Mouse (Mus musculus) limb, embryonic 10.5 days (tissue): ENCODE results near the gene Lce1g. TPM values are rescaled to one million over a fixed set of nuclear protein-coding genes. Genes with fewer than 3 reads are reported as not detected.

Source experiments
- DNase-seq: peaks from one replicate; pipeline ENCODE4 v3.0.0-alpha.2; 2017; ENCODE audit warnings: low spot score
- H3K27ac ChIP-seq: fragments of 300-500 bp; sonication (generic); 2 replicates; pipeline ENCODE4 v1.5.1; 2016; ENCODE audit warnings: mild to moderate bottlenecking
- H3K27me3 ChIP-seq: fragments of 300-500 bp; sonication (generic); 2 replicates; pipeline ENCODE4 v1.6.1; 2016; ENCODE audit warnings: low read depth, mild to moderate bottlenecking; ENCODE audit not compliant: poor library complexity, severe bottlenecking
- H3K36me3 ChIP-seq: fragments of 300-500 bp; sonication (generic); 2 replicates; pipeline ENCODE4 v1.6.1; 2016; ENCODE audit warnings: mild to moderate bottlenecking, moderate library complexity
- H3K4me1 ChIP-seq: fragments of 300-500 bp; sonication (generic); 2 replicates; pipeline ENCODE4 v1.6.1; 2016
- H3K4me3 ChIP-seq: fragments of 300-500 bp; sonication (generic); 2 replicates; pipeline ENCODE4 v1.5.1; 2016; ENCODE audit warnings: mild to moderate bottlenecking, moderate library complexity
- H3K9me3 ChIP-seq: fragments of 300-500 bp; sonication (generic); replicated peaks from 2 replicates; pipeline ENCODE4 v1.6.1; 2016; ENCODE audit warnings: mild to moderate bottlenecking
- WGBS: fragments of 180-500 bp; shearing (Covaris S2); methylation state at CpG from one replicate; pipeline ENCODE4 v1.1.7; 2016; 5-methylcytosine and 5-hydroxymethylcytosine counted together
- polyA plus RNA-seq: library from polyadenylated mRNA; unstranded; fragments of >200 nt; fragmentation: Nextera tagmentation; extraction: Ambion mirVana; gene quantifications from 2 replicates; pipeline ENCODE4 v1.2.1, GENCODE M21; 2016

Gene Lce1g
- not detected in 2 replicates for polyA plus RNA-seq

DNA sequence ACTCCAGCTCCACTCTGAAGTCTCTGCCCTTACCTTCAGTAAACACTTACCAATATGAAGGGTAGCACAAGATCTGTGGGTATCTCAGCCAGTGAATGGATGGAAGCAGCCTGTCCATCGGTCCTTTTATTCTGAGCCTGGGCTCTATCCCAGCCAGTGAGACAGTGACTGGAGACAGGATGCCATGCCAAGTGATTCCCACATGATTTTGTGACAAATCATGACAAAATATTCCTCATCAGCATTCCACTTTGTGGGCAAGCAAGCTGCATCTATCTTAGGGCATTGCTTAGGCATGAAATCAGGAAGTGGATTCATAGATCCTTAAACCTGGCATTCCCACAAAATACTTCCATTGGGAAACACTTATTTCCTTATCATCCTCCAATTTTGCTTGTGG, at the start of gene Lce1g:
Lce1g (minus strand) TSS at position 101 of the 400 bp plus-strand sequence.
- Histone ChIP-seq H3K4me1 (no peaks in the 10 kb centered on the region), H3K4me3 (no peak within 1 kb of the TSS), H3K27ac (no peak within 1 kb of the TSS), H3K36me3 (no peaks in the 10 kb centered on the region), H3K9me3 (no peaks in the 10 kb centered on the region), H3K27me3 (no peaks in the 10 kb centered on the region)
- 72% methylated on average over 1 of the region's 1 CpGs for WGBS
- DNase-seq: no peak

- no peak within 1 kb of the TSS for H3K27ac ChIP-seq
- H3K4me1 ChIP-seq: no peaks in the 10 kb centered on the region
- no peak for DNase-seq
- H3K4me3 ChIP-seq: no peak within 1 kb of the TSS
- H3K27me3 ChIP-seq: no peaks in the 10 kb centered on the region
- no peaks in the 10 kb centered on the region for H3K36me3 ChIP-seq
- WGBS: 100% methylated on average over 1 of the region's 1 CpGs
- H3K9me3 ChIP-seq: no peaks in the 10 kb centered on the region
Measured at GRCm38 (mm10) chr3:92790414-92790813, 38.3 kb upstream of the Lce1g start, which contains the start of gene Lce1j. TSS of gene Lce1j (minus strand) at chr3:92790514.

DNA sequence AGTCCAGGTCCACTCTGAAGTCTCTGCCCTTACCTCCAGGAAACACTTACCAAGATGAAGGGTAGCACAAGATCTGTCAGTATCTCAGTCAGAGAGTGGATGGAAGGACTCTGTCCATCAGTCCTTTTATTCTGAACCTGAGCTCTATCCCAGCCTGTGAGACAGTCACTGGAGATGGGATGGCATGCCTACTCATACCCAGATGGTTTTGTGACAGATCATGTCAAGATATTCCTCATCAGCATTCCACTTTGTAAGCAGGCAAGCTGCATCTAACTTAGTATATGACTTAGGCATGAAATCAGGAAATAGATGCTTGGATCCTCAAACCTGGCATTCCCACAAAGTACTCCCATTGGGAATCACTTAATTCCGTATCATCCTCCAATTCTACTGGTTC, 26.7 kb upstream of the Lce1g start, which contains the start of gene Lce1i:
Lce1i (minus strand) TSS at position 101 of the 400 bp plus-strand sequence.
- 94% methylated on average over 1 of the region's 1 CpGs for WGBS
- Histone ChIP-seq H3K4me1 (no peaks in the 10 kb centered on the region), H3K9me3 (no peaks in the 10 kb centered on the region), H3K27me3 (no peaks in the 10 kb centered on the region), H3K4me3 (no peak within 1 kb of the TSS), H3K27ac (no peak within 1 kb of the TSS), H3K36me3 (no peaks in the 10 kb centered on the region)
- DNase-seq: no peak

DNA sequence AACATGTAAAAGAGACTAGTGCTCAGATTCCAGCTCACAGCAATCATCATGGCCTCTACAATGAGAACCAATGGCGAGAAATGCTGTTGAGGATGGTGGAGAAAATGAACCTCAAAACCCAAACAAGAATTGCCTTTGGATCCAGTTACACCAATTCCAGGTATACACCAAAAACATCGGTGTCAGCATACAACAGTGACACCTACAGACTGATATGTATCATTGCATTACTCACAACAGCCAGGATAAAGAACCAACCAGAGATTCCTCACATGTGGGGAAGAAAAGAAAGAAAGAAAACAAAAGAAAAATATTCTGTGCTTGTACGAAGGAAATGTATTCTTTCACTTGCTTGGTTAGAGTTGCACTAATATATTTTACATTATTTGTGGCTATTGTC, 19.4 kb upstream of the Lce1g start:
- no peaks in the 10 kb centered on the region for H3K36me3 ChIP-seq
- no peaks in the 10 kb centered on the region for H3K27me3 ChIP-seq
- 23% methylated on average over 3 of the region's 3 CpGs for whole genome bisulfite sequencing
- no peaks in the 10 kb centered on the region for H3K9me3 ChIP-seq
- H3K4me1 ChIP-seq: no peaks in the 10 kb centered on the region
- H3K4me3 ChIP-seq: no peak overlapping the region
- H3K27ac ChIP-seq: no peak overlapping the region
- no peak for DNase-seq

- no peaks in the 10 kb centered on the region for H3K9me3 ChIP-seq
- H3K36me3 ChIP-seq: no peaks in the 10 kb centered on the region
- H3K27ac ChIP-seq: no peak within 1 kb of the TSS
- no peak for DNase-seq
- 94% methylated on average over 1 of the region's 1 CpGs for WGBS
- H3K4me1 ChIP-seq: no peaks in the 10 kb centered on the region
- H3K27me3 ChIP-seq: no peaks in the 10 kb centered on the region
- no peak within 1 kb of the TSS for H3K4me3 ChIP-seq
Measured at GRCm38 (mm10) chr3:92764965-92765364, 12.8 kb upstream of the Lce1g start, which contains the start of gene Lce1h. TSS of gene Lce1h (minus strand) at chr3:92765065.

GRCm38 (mm10) chr3:92753197-92753596, 1.1 kb upstream of the Lce1g start:
- DNase-seq: no peak
- WGBS: 42% methylated on average over 3 of the region's 3 CpGs
- H3K27ac ChIP-seq: no peak overlapping the region
- H3K4me1 ChIP-seq: no peaks in the 10 kb centered on the region
- H3K27me3 ChIP-seq: no peaks in the 10 kb centered on the region
- no peak overlapping the region for H3K4me3 ChIP-seq
- no peaks in the 10 kb centered on the region for H3K9me3 ChIP-seq
- H3K36me3 ChIP-seq: no peaks in the 10 kb centered on the region

GRCm38 (mm10) chr3:92738996-92739395, 13.1 kb downstream of the Lce1g start, which contains the start of gene Gm38119:
TSS of gene Gm38119 (minus strand) at chr3:92739096.
- H3K27me3 ChIP-seq: no peaks in the 10 kb centered on the region
- H3K36me3 ChIP-seq: no peaks in the 10 kb centered on the region
- no peaks in the 10 kb centered on the region for H3K9me3 ChIP-seq
- no peak within 1 kb of the TSS for H3K27ac ChIP-seq
- no peak for DNase-seq
- no peaks in the 10 kb centered on the region for H3K4me1 ChIP-seq
- 81% methylated on average over 1 of the region's 1 CpGs for WGBS
- no peak within 1 kb of the TSS for H3K4me3 ChIP-seq

DNA sequence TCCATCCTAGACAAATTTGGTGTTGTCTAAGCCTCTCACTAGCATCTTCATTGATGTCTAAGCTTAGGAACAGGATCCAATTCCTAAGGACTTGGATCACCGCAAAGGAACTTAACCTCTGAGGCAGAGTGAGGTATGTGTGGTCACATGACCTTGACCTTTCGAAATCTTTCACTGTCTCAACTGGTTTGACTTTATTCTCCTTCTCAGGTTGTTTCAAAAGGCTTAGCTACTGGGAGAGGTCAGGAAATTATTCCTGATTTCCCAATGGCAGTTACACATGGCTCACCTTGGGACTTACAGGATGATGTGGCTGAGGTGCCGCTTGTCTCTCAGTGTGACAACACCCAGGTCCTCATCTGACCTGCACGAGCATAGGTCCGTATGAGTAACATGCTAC, 29.5 kb downstream of the Lce1g start:
- H3K4me1 ChIP-seq: no peaks in the 10 kb centered on the region
- no peaks in the 10 kb centered on the region for H3K9me3 ChIP-seq
- H3K36me3 ChIP-seq: no peaks in the 10 kb centered on the region
- no peak overlapping the region for H3K4me3 ChIP-seq
- no peaks in the 10 kb centered on the region for H3K27me3 ChIP-seq
- no peak for DNase-seq
- no peak overlapping the region for H3K27ac ChIP-seq
- 88% methylated on average over 5 of the region's 5 CpGs for WGBS

GRCm38 (mm10) chr3:92720250-92720649, 31.9 kb downstream of the Lce1g start, which contains the start of gene Lce1f:
TSS of gene Lce1f (minus strand) at chr3:92720350.
- Histone ChIP-seq H3K27ac (no peak within 1 kb of the TSS), H3K4me1 (no peaks in the 10 kb centered on the region), H3K4me3 (no peak within 1 kb of the TSS), H3K36me3 (no peaks in the 10 kb centered on the region), H3K9me3 (no peaks in the 10 kb centered on the region), H3K27me3 (no peaks in the 10 kb centered on the region)
- no peak for DNase-seq
- 80% methylated on average over 3 of the region's 3 CpGs for WGBS

DNA sequence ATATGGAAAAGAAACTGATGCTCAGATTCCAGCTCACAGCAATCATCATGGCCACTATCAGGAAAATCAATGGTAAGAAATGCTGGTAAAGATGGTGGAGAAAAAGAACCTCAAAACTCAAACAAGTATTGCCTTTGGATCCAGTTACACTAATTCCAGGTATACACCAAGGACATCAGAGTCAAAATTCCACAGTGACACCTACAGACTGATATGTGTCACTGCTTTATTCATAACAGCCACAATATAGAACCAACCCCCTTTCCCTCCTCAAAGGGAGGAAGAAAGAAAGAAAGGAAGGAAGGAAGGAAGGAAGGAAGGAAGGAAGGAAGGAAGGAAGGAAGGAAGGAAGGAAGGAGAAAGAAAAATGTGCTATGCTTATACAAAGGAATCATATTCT, 37.0 kb downstream of the Lce1g start:
- Histone ChIP-seq H3K36me3 (no peaks in the 10 kb centered on the region), H3K27ac (no peak overlapping the region), H3K4me1 (no peaks in the 10 kb centered on the region), H3K4me3 (no peak overlapping the region), H3K27me3 (no peaks in the 10 kb centered on the region), H3K9me3 (no peaks in the 10 kb centered on the region)
- DNase-seq: no peak

DNA sequence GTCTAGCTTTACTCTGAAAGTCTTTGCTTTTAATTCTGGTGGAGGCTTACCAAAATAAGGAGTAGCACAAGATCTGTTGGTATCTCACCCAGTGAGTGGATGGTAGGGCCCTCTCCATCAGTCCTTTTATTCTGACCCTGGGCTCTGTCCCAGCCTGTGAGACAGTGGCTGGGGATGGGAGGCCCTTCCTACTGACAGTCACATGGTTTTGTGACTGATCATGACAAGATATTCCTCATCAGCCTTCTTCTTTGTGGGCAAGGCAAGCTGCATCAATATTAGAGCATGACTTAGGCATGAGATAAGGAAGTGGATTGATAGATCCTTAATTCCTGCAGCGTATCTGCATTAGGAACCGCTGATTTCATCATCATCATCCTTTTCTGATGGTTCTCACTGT, 43.2 kb downstream of the Lce1g start, which contains the start of gene Lce1e:
Lce1e (minus strand) TSS at position 101 of the 400 bp plus-strand sequence.
- no peaks in the 10 kb centered on the region for H3K9me3 ChIP-seq

More for the DNA sequence above, 43.2 kb downstream of the Lce1g start, which contains the start of gene Lce1e:
- H3K27me3 ChIP-seq: no peaks in the 10 kb centered on the region
- no peak within 1 kb of the TSS for H3K4me3 ChIP-seq
- no peak within 1 kb of the TSS for H3K27ac ChIP-seq
- 88% methylated on average over 2 of the region's 2 CpGs for WGBS
- no peaks in the 10 kb centered on the region for H3K4me1 ChIP-seq
- no peaks in the 10 kb centered on the region for H3K36me3 ChIP-seq
- DNase-seq: no peak
